Mouse (Mus musculus) neutrophil, adult 5-6 weeks (primary cell): ENCODE data around the gene Aprt. TPM values are rescaled to one million over a fixed set of nuclear protein-coding genes. Genes with fewer than 3 reads are reported as not detected.
"Not testable (repeated sequence)": the region's sequence is repeated elsewhere in the genome, so short reads cannot be mapped to it uniquely, and the experiment has no call there.

Experiments
- ATAC-seq: fragments of 151-379, 151-347 bp; 2 replicates; pipeline ENCODE4 v1.8.0; 2017; ENCODE audit warnings: mild to moderate bottlenecking, moderate TSS enrichment; ENCODE audit not compliant: insufficient number of reproducible peaks, poor library complexity, low FRiP score, severe bottlenecking; ENCODE audit errors: extremely low read depth
- total RNA-seq: library from RNA; stranded (forward); fragments of 200-1000 nt; gene quantifications from 2 replicates; pipeline ENCODE4 v1.2.3, GENCODE M21; 2017

Gene Aprt
- total RNA-seq, 1 experiment from 2014 or later = 26.4 TPM

DNA sequence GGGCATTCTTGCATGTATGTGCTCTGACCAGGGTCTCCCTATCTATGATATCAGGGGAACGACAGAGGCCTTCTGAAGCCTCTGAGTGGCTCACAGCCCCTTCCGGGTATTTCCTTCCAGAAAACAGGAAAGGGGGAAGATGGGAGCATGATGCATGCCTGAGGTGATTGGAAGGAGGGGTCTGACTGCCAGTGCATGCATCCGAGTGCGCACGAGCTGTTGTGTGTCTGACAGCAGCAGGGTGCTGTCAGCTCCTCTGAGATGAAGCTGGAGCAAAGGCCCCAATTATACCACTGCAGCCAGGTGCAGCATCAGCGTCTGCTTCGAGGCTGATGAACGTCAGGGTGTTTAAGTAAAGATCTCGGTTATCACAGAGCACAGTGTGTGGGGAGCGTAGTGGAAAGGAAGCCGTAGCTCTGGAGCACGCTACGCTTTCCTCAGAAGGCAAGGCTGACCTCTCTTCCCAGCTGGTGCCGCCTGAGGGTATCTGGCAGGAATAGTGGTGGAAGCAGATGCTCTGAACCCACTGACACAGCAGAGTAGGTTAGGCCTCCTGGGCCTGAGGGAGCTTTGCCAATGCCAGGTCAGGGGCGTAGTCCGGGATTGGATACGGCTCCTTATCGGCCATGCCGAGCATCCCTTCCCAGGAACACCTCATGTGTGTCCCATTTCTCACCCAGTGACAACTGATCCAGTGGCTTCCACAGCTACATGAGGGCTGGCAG lies 17.2 kb upstream of the Aprt start:
- ATAC-seq = no peak

DNA sequence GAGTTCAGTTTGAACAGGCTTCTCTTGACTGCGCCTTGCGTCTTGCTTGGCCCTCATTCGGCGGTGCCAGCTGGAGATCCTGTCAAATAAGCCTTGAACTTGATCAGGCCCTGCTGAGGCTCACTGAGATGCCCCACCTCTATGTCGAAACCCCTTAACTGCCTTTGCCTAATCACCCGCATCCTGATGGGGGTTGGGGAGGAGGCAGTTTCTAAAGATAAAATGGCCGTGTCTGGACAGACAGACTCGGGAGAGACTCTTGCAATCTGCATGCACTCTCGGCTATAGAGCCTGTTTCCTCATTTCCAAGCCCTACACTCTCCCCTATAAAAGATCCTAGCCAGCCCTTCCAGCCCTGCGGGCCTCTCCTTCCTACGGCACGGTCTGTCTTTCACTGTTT lies 16.5 kb upstream of the Aprt start:
- no peak for ATAC-seq

DNA sequence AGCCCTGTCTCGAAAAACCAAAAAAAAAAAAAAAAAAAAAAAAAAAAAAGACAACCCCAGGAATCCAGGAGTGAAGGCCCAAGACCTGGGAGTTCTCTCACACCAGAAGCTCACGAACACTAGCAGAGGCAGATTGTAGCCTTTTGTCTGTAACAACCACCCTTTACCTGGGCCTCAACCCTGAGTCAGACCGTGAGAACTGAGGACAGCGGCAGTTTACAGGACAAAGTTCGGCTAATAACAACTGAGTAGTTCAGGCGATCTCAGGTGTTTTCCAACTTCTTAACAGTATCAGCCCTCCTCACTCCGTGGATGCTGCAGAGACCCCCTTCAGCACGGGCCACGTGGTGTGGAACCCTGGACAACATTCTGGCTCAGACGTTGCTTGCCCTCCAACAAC lies 10.0 kb upstream of the Aprt start:
- ATAC-seq = no peak

DNA sequence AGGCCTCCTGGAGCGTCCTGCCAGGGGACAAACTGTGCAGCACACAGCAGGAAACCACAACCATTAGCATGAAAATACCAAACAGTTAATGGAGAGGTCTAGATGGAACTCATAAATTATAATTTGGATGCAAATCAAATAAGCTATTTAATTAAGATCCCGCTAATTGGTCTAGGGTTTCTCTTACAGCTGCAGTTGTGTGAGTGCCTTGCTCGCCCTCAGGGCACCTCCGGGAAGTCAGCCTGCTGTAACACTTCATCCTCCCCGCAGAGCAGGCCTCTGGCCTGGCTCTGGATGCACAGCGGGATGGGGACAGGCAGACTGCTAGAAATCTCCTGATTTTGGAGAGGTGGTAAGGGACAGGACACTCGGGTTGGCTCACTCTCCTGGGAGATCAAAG lies 9.5 kb upstream of the Aprt start:
- no peak for ATAC-seq

DNA sequence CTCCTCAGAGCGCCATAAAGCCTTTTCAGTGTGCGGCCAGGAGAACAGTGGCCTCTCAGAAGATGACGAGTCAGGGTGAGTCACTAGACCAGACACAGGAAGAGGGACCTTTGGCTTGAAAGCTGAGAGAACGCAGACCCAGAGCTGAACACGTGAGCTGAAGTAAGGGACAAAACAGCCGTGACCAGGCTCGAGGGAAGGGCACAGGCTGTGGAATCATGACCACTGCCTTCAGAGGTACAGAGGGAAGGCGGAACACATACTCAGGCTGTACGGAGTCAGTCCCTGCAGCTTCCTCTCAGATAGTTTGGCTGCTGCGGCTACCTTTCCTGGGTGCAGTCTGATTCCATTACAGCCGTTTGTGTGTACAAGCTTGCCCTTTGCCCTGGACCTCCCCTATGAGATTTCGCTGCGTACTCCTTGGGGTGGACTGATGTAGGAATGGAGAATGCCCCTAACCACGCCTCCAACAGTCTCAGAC lies 8.7 kb upstream of the Aprt start:
- ATAC-seq = no peak

DNA sequence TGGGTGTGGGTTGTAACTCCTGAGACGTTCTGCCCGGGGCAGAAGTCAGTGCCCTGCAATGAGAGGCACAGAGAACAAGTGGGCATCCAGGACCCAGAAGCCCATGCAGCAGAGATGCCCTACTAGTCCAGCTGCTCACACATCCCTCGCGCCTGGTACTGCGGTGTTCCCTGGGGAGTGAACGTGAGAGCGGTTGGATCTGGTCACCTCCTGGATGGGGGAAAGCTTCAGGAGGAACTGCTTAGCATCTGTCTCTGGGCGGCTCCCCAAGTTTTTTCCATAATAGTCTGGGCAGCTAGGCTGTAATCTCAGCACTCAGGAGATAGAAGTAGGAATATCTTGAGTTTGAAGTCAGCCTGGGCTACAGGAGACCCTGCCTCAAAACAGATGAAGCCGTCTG lies 8.3 kb upstream of the Aprt start:
- no peak for ATAC-seq

DNA sequence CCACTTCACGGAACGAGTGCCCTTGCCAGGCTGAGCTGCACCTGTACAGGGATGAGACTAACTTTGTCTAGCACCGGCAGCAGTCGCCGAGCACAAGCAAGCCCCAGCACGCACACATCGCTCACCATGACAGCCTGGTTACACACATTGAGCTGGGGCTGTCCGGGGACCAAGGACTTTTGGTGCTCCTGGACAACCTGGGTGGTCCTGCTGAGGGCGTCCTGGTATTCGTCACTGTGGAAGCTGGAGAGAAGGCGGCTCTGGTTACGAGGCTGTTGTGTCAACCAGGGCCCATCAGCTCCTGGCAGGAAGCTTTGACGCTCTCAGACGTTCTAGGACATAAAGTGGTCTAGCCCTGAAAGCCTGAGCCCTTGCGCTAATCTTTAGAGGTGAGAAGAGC lies 4.2 kb upstream of the Aprt start:
- no peak for ATAC-seq

DNA sequence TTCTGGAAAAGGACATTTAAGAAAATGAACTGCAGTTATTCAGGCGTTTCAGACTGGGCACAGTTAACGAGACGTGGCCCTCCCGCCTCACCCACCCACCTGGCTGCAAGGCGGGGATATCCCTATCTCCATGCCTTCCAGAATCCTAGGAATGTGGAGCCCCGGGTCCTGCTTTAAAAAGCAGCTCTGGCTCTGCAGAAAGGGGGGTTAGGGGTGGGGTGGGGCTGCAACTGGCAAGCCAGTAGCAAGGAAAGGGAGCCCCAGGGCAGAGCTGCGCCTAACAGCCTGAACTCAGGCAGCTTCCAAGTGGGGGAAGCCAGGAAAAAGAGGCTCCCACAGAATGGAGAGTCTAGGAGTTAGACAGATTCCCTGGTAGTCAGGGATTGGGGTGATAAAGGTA lies 2.5 kb upstream of the Aprt start:
- no peak for ATAC-seq

DNA sequence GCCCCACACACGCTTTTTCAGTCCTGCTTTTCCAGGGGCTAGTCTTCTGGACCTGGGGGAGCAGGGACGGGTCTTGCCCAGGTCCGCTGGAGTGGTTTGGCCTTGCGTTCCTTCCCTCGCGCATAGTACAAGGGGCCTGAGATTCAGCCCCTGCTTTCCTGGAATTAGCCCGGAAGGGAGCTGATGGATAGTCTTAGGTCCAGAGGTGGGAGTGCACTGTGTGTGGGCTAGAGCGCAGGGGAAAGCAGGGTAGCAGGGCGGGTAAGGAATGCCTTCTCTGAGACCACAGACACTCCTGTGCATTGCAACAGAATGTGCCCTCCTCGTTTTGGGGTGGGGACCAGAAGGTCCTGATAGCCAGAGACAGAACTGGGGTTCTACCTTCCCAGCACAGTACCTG lies 407 bp upstream of the Aprt start:
- ATAC-seq = no peak

DNA sequence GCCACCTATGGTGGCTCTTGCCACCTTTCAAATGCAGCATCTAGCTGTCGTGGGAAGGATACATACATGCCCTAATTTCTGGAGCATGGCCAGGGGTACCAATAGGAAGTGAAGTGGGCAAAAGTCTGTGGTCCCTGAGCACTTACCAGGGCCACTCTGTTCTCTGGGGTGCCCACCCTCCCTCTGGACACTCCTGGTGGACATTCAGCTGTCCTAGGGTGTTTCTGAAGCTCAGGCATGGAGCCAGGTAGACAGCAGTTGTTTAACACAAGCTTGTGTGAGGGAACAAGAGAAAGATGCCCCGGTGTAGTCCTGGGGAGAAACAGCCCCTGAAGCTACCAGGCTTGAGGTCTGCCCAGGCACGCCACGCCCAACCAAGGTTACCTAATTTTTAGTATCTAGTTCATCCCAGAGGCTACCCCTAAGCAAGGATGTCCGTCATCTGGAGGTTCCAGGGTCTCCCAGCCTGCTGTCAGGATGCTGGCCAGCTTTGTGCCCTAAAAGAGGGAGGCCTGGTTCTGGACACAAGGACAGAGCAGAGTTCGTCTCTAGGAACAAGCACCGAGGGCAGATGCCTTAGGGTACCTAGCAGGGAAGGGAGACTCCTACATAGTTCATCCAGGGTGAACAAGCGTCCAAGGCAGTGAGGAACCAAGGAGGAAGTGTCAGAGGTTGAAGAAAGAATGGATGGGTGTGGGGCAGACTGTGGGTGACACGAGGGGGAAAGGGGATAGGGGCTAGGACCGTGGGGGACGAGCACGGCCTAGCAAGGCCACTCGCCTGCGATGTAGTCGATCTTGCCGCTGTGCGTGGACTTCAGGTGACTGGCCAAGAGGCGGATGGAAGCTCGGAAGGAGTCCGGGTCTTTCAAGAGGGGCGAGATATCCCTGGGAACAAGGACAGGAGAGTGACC lies 718 bp downstream of the Aprt start:
- no peak for ATAC-seq

DNA sequence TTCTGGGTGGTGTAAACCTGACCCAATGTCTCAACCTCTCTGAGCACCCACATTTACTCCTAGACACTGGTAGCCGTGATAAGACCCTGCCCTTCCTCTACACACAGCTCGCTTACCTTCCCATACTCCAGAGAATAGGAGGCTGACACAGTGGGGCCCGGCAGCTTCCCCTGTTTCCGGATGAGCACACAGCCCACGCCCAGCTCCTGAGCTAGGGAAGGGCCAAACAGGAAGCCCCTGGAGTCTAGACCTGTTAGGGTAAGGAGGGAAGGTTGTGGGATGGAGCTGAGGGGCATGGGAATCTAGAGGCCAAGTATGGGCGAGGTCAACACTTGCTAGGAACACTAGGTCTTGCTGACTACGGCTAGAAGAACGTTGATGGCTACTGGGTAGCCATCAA lies 1.4 kb downstream of the Aprt start:
- no peak for ATAC-seq

DNA sequence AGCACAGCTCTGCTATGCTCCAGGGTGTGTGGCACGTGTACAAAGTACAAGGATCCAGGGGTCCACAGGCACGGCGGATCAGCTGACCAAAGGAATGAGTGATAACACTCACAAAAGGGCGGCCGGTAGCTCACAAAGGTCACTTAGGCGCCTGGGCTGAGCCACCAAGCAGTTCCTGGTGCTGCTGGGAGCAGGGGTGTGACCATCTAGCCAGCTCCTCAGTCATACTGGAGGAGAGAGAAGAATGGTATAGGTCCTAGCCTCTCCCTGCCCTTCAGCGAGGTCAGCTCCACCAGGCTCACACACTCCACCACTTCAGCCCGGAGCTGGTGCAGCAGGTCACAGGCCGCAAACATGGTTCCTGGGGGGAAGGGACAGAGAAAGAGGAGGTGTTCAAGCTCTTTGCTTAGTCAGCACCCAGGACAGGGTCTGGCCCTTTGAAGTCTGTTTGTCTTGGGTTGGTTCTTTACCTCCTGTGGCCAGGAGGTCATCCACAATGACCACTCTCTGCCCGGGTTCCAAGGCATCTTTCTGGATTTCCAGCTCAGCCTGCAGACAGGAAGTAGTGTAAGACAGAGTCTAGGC lies 1.9 kb downstream of the Aprt start:
- no peak for ATAC-seq

DNA sequence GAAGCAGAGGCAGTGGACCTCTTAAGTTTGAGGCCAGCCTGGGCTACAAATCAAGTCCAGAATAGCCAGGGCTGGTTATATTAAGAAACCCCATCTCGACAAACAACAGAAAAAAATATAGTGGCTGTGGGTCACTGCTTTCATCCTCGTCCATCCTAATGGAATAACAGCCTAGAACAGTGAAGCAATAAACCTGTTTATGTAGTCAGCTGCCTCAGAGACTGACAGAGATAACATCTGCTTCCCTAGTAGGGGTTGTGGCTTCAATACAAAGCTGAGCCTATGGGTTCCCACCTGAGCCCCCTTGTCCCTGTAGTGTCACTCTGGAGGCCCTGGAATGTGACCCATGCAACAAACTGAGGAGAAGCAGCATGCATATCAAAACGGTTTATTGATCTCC lies 2.4 kb downstream of the Aprt start:
- ATAC-seq = no peak

DNA sequence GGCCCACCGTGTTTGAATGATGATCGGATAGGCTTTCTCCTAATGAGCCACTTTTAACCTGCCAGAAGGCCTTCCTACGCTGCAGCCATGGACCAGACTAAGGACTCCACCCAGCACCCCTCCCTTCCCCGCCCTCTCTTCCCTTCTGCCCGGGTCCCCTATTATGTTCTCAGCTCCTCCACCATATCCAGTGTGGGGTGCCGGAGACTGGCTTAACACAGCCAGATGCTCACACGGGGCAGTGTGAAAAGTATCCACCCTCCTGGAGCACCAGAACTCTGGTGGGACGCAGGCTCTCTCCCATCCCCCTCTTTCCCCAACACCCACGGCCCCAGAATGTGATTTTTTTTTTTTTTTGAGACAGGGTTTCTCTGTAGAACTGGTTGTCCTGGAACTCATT lies 3.1 kb downstream of the Aprt start:
- no peak for ATAC-seq

DNA sequence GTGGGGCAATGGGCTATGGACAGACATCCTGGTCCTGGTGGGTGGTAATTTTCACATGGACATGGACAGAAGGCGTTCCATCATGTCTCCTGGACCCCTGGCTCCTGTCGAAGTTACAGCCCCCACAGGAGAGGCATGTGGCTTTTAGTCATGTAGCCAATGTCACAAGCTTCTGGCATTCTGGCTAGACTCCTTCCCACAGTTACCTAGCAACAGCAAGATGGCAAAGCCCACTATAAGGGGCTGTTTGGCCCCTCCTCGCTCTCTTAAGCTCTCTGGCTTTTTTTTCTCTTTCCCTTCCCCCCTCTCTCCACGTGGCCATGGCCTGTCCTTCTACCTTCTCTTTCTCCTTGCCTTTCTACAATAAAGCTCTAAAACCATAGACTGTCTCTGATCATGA lies 3.5 kb downstream of the Aprt start:
- not testable (repeated sequence) for ATAC-seq

DNA sequence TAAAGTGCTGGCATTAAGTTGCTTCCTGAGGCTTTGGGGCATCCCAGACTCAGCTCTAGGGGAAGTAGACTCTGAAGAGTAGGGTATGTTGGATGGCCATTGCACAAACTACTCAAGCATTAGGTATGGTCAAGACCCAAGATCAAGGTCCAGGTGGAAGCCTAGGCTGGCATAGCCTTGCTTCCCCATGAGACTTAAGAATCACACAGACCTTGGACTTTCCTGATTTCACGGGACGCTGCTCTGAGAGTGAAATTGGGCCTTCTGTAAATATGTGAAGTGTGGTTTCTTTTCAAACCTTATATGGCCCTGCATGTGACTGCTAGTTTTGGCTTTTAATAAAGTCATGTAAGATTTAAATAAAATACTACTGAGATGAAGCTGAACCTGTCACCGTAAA lies 4.0 kb downstream of the Aprt start:
- no peak for ATAC-seq

DNA sequence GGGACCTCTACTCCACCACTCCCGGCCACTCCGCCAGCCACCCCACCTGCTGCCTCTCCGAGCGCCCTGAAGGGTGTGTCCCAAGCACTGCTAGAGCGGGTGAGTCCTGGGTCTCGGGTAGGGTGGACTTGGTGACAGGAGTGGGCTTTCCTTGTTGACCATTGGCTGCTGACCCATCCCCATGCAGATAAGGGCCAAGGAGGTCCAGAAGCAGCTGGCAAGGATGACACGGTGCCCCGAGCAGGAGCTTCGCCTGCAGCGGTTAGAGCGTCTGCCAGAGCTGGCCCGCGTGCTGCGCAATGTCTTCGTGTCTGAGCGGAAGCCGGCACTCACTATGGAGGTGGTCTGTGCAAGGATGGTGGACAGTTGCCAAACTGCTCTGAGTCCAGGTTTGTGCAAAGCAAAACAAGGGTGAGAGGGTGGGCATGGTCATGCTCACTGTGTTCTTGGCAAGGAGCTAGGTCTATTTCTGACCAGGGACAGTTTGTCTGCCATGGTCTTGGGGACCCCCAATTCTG lies 4.9 kb downstream of the Aprt start:
- ATAC-seq = no peak

DNA sequence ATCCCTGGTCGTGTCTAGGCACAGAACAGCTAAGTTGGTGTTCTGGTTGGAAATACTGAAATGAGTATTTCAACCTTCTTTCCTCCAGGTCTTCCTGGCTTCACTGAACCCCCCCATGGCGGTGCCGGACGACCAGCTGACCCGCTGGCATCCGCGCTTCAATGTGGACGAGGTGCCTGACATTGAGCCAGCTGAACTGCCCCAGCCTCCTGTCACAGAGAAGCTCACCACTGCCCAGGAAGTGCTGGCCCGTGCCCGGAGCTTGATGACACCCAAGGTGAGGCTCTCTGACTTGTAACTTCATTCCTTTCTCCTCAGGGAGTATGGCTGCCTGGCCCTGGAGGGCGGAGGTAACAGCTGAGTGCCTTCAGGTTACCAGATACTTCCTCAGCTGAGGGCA lies 5.6 kb downstream of the Aprt start:
- ATAC-seq = no peak

DNA sequence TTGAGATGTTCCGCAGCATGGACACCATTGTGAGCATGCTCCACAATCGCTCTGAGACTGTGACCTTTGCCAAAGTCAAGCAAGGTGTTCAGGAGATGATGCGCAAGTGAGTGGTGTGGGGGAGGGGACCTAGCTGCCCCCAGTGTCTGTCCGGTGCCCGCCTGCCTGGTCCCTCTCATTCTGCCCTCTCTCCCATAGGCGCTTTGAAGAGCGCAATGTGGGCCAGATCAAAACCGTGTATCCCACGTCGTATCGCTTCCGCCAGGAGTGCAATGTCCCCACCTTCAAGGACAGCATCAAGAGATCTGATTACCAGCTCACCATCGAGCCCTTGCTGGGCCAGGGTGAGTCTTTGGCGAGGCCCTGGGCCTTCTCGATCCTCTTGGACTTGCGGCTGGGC lies 6.7 kb downstream of the Aprt start:
- no peak for ATAC-seq

DNA sequence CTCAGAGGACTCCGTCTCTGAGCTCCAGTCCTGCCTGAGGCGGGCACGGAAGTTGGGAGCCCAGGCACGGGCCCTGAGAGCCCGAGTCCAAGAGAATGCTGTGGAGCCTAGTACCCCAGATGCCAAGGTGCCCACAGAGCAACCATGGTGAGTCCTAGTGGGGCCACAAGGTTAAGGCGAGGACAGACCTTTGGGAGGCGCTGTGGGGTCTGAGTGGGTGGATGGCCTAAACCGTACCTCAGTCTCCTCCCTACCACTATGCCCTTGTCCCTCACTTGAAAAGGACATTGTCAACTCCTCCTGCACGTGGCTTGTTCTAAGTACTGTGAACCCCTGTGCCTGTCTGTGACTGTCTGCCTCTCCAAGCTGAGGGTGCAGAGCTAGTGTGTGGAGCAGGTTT lies 7.4 kb downstream of the Aprt start:
- ATAC-seq = no peak
